Mouse (Mus musculus) lung, postnatal 10 days (tissue): Measurements from ENCODE around the gene Olfr543.
"Not testable (repeated sequence)": the region's sequence is repeated elsewhere in the genome, so short reads cannot be mapped to it uniquely, and the experiment has no call there.

ENCODE experiments used
- DNase-seq: peaks from one replicate; pipeline ENCODE4 v3.0.0; 2021

The Olfr543 gene

DNA sequence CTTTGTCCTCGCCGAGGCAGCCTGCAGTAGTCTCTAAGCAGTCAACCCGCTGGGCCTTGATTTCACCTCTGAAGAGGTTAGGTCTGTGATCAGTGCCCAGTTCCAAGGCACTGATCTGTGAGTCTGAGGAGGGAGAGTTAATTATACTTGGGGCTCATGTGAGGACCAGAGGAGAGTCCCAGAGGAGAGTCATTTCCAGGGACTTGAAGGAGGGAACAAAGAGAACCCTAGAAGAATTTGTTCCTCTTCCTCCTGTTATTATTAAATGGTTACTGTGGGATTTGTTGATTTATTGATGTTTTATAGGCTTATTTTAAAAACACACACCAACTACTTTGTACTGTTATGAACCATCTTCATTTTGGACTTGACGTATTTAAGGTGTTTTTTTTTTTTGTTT lies at the start of gene Olfr543:
Gene Olfr543, minus strand, starts transcription at position 101 of the 400 bp plus-strand sequence.
- no peak for DNase-seq

DNA sequence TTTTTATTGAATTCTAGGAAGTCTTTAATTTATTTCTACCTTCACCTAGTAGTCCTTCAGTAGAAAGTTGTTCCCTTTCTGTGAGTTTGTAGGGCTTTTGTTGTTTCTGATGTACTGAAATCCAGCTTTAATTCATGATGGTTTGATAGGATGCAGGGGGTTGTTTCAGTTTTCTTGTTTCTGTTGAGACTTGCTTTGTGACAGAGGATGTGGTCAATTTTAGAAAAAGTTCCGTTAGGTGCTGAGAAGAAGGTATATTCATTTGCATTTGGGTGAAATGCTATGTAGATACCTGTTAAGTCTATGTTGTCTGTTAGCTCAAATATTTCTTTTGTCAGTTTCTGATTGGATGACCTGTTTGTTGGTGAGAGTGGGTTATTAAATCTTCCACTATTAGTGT lies 47.6 kb upstream of the Olfr543 start:
- DNase-seq: no peak

GRCm38 (mm10) chr7:102517051-102517335 lies 35.5 kb upstream of the Olfr543 start:
- no peak for DNase-seq

- peak; percentile 14 for DNase-seq
Measured at GRCm38 (mm10) chr7:102516261-102517050, 35.0 kb upstream of the Olfr543 start.

DNA sequence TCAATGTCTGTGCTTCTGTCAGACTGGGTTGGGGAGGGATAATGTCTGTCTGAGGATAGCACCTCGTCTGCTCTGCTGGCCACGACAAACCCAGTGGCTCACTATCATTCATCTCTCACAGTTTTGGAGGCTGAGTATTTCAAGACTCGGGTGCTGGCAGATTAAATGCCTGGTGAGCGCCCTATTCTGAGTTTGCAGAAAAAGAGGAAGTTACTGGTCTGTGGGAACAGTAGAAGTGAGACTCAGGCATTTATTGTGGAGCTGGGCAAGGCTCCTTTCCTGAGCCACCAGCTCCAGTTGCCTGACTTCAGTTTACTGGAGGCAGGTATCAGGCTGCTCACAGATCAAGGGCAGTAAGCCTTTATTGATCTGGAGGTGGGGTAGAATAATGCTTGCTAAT lies 32.7 kb upstream of the Olfr543 start:
- DNase-seq: no peak

GRCm38 (mm10) chr7:102512814-102513435 lies 31.4 kb upstream of the Olfr543 start:
- peak; percentile 90 for DNase-seq

GRCm38 (mm10) chr7:102511927-102512326 lies 30.4 kb upstream of the Olfr543 start:
- no peak for DNase-seq

DNA sequence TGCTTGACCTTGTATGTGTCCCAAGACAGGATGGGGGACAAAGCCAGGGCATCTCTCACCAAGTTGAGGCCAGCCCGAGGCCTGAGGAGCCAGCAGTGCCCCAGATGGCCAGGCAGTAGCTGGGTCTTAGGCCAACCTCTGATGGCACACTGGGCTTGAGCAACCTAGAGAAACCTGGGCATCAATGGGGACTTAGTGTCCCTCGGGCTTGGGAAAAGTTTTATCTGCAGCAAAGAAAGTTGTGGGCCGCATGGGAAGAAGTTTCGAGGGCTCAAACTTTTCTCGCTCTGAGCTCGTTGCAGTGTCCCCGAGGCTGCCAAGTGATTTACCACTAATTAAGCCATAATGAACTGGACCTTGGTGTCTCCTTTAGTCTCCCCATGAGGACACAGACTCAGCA lies 28.2 kb upstream of the Olfr543 start:
- DNase-seq: no peak

DNA sequence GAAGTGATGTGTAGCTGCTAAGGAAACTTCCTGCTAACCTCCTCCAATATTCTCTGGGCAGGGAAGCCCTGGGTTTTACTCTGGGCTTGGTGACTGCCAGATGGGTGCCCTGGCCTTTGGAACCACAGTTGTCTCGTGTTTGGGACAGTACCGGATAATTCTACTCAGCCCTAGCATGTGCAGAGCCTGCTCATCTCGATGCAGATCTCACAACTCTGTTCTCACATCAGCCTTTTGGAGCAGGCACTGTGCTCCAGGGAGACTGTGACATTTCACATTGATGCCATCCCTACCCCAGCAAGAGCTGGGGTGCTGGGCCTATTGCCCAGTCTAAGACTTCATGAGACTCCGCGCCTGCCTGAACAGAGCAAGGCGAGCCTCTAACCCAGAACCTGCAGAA lies 27.2 kb upstream of the Olfr543 start:
- DNase-seq: no peak

- DNase-seq: no peak
Measured at GRCm38 (mm10) chr7:102508066-102508465, 26.6 kb upstream of the Olfr543 start.

- DNase-seq: peak; percentile 80
Measured at GRCm38 (mm10) chr7:102506848-102507247, 25.4 kb upstream of the Olfr543 start.

DNA sequence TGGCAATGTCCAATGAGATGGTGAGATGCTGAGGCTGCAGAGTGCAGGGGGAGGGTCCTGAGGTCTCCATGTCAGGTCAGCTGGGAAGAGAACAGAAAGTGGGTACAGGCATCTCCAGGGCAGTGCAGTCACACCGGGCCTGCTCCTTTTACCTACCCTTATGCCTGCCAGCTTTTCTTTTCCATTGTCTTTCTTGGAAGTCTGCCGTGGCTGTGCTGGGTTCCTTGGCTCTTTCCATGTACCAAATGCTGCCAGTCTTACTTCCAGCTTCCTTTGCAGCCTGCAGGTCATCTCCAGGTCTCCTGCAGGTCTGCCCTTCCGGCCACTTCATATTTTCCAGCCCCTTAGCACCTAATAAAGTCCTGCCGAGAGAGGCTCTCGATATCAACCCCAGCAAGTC lies 20.5 kb upstream of the Olfr543 start:
- no peak for DNase-seq

DNA sequence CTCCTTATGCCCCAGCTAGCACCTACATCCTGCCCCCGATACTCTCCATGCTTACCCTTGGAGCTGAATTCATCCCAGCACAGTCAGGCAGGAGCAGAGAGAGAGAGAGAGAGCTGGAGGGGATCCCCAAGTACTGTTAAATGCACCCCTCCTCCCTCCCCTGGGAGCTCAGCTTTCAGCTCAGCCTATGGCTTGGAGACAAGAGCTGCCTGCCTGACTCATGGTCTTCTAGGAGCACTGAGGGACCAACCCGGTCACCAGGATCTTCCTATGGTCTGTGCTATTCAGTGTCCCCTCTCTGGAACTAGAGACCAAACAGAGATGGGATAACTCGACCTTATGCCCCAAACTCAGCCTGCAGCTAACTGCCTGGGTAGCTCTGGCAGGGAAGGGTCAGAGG lies 18.0 kb upstream of the Olfr543 start, which contains the start of gene Olfr545:
Gene Olfr545, minus strand, starts transcription at position 101 of the 400 bp plus-strand sequence.
- no peak for DNase-seq

- DNase-seq: not testable (repeated sequence)
Measured at GRCm38 (mm10) chr7:102494416-102494815, 12.9 kb upstream of the Olfr543 start.

- no peak for DNase-seq
Measured at GRCm38 (mm10) chr7:102488161-102488560, 6.7 kb upstream of the Olfr543 start, which contains the start of gene Olfr544. Olfr544 (minus strand) TSS chr7:102488313.

GRCm38 (mm10) chr7:102486105-102486504 lies 4.6 kb upstream of the Olfr543 start:
- DNase-seq: no peak

GRCm38 (mm10) chr7:102484766-102485165 lies 3.3 kb upstream of the Olfr543 start:
- not testable (repeated sequence) for DNase-seq

- DNase-seq: no peak
Measured at GRCm38 (mm10) chr7:102483665-102484064, 2.2 kb upstream of the Olfr543 start.

GRCm38 (mm10) chr7:102480821-102481220 lies 658 bp downstream of the Olfr543 start:
- no peak for DNase-seq

GRCm38 (mm10) chr7:102479368-102480078 lies 2.0 kb downstream of the Olfr543 start:
- peak; percentile 70 for DNase-seq

DNA sequence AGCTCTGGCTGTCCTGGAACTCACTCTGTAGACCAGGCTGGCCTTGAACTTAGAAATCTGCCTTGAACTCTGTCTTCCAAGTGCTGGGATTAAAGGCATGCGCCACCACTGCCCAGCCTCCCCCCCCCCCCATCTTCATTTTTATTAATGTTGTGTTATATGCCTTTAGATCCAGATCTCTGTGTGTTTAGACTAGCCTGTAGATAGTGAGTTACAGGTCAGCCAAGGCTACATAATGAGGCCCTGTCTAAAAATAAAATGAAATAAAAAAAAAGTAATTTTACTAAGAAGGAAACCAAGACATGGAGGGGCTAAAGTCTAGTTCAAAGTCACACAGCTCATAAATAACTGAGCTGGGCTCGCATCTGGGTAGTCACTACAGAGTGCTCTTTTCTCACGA lies 2.6 kb downstream of the Olfr543 start:
- no peak for DNase-seq

- DNase-seq: no peak
Measured at GRCm38 (mm10) chr7:102478425-102478824, 3.1 kb downstream of the Olfr543 start.

- DNase-seq: no peak
Measured at GRCm38 (mm10) chr7:102477377-102477776, 4.1 kb downstream of the Olfr543 start.

DNA sequence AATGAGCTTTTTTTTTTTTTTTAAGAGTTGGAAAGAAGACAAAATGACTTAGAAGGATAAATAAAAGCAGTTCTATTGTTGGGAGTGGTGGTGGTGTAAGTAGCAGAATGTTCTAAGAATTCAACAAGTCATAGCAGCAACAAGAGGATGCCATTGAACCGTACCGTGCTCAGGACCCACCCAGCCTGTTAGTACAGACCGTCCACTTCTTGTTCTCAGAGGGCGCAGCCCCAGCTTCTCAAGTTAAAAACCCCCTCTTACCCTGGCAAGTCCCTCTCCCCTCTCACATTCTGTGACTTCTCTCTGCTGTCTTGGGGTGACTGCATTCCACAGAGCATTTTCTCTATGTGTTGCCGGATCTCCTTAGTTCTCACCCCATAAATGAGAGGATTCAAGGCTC lies 4.9 kb downstream of the Olfr543 start:
- no peak for DNase-seq
